Mouse (Mus musculus) liver, adult 2 months (tissue): ENCODE data around the gene Egr4. TPM values are rescaled to one million over a fixed set of nuclear protein-coding genes. Genes with fewer than 3 reads are reported as not detected.
A peak's percentile ranks its signal among the peaks of the same experiment; 100 is the strongest.

ENCODE experiments used
- DNase-seq: peaks from one replicate; pipeline ENCODE4 v3.0.0-alpha.2; 2011; ENCODE audit warnings: low read depth, low spot score; ENCODE audit errors: extremely low read depth
- H3K27ac ChIP-seq: fragments of 200-500 bp; replicated peaks from 2 replicates; pipeline ENCODE4 v1.5.1; 2012; ENCODE audit warnings: low read depth, mild to moderate bottlenecking, control low read depth, inconsistent platforms, low read length; ENCODE audit not compliant: insufficient read depth
- H3K27me3 ChIP-seq: fragments of 200-500 bp; 2 replicates; pipeline ENCODE4 v1.6.1; 2012; ENCODE audit warnings: mild to moderate bottlenecking, moderate library complexity, low read length, inconsistent platforms; ENCODE audit not compliant: control insufficient read depth, insufficient read depth
- H3K36me3 ChIP-seq: fragments of 200-500 bp; 2 replicates; pipeline ENCODE4 v1.6.1; 2012; ENCODE audit warnings: low read length, inconsistent platforms; ENCODE audit not compliant: control insufficient read depth, insufficient read depth
- H3K4me1 ChIP-seq: fragments of 200-500 bp; 2 replicates; pipeline ENCODE4 v1.6.1; 2011; ENCODE audit warnings: low read length; ENCODE audit not compliant: control insufficient read depth, insufficient read depth
- H3K4me3 ChIP-seq: fragments of 200-500 bp; 2 replicates; pipeline ENCODE4 v1.5.1; 2011; ENCODE audit warnings: low read depth, mild to moderate bottlenecking, control low read depth, low read length, moderate library complexity; ENCODE audit not compliant: insufficient read depth
- H3K79me2 ChIP-seq: fragments of 200-500 bp; 2 replicates; pipeline ENCODE4 v1.6.1; 2012; ENCODE audit warnings: inconsistent platforms, mild to moderate bottlenecking, low read length, moderate library complexity; ENCODE audit not compliant: control insufficient read depth, insufficient read depth
- H3K9ac ChIP-seq: fragments of 200-500 bp; 2 replicates; pipeline ENCODE4 v1.6.1; 2012; ENCODE audit warnings: low read depth, mild to moderate bottlenecking, control low read depth, inconsistent platforms, low read length
- CTCF ChIP-seq: fragments of 200-500 bp; IDR thresholded peaks from 2 replicates; pipeline ENCODE4 v1.5.1; 2011; ENCODE audit warnings: low read depth, low read length, control low read depth
- POLR2A ChIP-seq: fragments of 200-500 bp; IDR thresholded peaks from 2 replicates; pipeline ENCODE4 v1.6.1; 2011; ENCODE audit warnings: low read length, control low read depth; ENCODE audit not compliant: insufficient read depth; ENCODE audit errors: extremely low read depth
- WGBS: fragments of 180-500 bp; shearing (Covaris S2); methylation state at CpG from one replicate; pipeline ENCODE4 v1.1.7; 2018; 5-methylcytosine and 5-hydroxymethylcytosine counted together
- polyA plus RNA-seq: library from polyadenylated mRNA; depleted of rRNA; stranded (reverse); fragments of >200 nt; gene quantifications from 2 replicates; pipeline ENCODE4 v1.2.3, GENCODE M21; 2012
- total RNA-seq: library from RNA; depleted of rRNA; stranded (reverse); fragments of >200 nt; gene quantifications from 2 replicates; pipeline ENCODE4 v1.2.3, GENCODE M21; 2014

Egr4 gene
- total and polyA plus RNA-seq, 2 experiments: not detected

GRCm38 (mm10) chr6:85478416-85478815 lies 35.0 kb downstream of the Egr4 start:
- Histone ChIP-seq H3K36me3 (no peaks in the 10 kb centered on the region), H3K4me3 (no peak overlapping the region), H3K79me2 (no peaks in the 10 kb centered on the region), H3K27me3 (peaks cover 2% of the 10 kb centered on the region; the same call in 1 of the 2 replicates), H3K27ac (no peak overlapping the region), H3K9ac (no peak overlapping the region), H3K4me1 (no peaks in the 10 kb centered on the region)
- DNase-seq: no peak
- WGBS: 38% methylated on average over 14 of the region's 14 CpGs
- no peak for TF ChIP-seq CTCF
- TF ChIP-seq POLR2A: no peak

- no peak overlapping the region for H3K9ac ChIP-seq
- no peaks in the 10 kb centered on the region for H3K4me1 ChIP-seq
- no peak overlapping the region for H3K27ac ChIP-seq
- peaks cover 2% of the 10 kb centered on the region; the same call in 1 of the 2 replicates for H3K27me3 ChIP-seq
- 32% methylated on average over 10 of the region's 10 CpGs for WGBS
- H3K36me3 ChIP-seq: no peaks in the 10 kb centered on the region
- no peak overlapping the region for H3K4me3 ChIP-seq
- no peak for DNase-seq
- no peak for TF ChIP-seq POLR2A
- TF ChIP-seq CTCF: peak; percentile 81
- H3K79me2 ChIP-seq: no peaks in the 10 kb centered on the region
Observed at GRCm38 (mm10) chr6:85477366-85477917, 35.9 kb downstream of the Egr4 start.

DNA sequence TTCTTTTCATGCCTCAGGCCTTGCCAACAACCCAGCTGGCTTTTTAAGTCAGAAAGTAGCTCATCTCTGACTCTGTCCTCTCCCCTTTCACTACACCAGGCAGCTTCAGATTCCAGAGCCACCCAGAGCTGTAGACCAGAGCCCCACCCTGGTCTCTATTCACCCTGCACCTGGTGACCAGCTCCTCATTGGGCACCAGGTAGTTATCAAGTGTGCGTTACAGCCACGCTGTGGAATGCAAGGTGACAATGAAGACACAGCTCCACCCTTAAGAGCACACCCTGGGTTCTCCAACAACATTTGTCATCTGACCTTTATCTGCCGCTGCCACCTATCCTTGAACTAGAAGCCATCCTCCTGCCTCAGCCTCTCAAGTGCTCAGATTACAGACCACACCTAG lies 37.8 kb downstream of the Egr4 start:
- H3K9ac ChIP-seq: no peak overlapping the region
- TF ChIP-seq CTCF (no peak), POLR2A (no peak)
- H3K27me3 ChIP-seq: no peaks in the 10 kb centered on the region
- no peak overlapping the region for H3K27ac ChIP-seq
- H3K36me3 ChIP-seq: no peaks in the 10 kb centered on the region
- DNase-seq: no peak
- no peaks in the 10 kb centered on the region for H3K4me1 ChIP-seq
- WGBS: 81% methylated on average over 3 of the region's 3 CpGs
- no peaks in the 10 kb centered on the region for H3K79me2 ChIP-seq
- no peak overlapping the region for H3K4me3 ChIP-seq

DNA sequence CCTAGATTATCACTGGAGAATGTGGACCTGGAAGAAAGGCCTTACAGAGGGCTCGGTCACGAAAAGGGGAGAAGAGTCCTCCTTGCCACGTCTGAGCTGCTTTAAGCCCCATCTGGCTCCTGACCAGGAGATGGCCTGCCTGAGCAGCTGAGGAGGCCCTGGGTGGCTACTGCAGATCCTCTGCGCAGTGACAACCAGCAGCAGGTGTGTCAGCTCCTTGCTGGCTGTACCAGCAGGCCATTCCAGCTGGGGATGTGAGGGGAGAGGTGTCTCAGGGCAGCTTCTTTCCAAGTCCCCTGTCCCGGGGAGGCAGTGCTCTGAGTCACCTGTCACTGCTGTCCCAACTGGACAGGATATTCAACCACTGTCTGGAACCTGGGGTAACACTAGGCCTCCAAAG lies 40.8 kb downstream of the Egr4 start:
- WGBS: 73% methylated on average over 5 of the region's 5 CpGs
- no peaks in the 10 kb centered on the region for H3K79me2 ChIP-seq

GRCm38 (mm10) chr6:85471962-85472361 lies 41.4 kb downstream of the Egr4 start:
- no peaks in the 10 kb centered on the region for H3K79me2 ChIP-seq
- TF ChIP-seq POLR2A (no peak), CTCF (no peak)
- DNase-seq: no peak
- WGBS: 68% methylated on average over 8 of the region's 8 CpGs
- peaks cover 14% of the 10 kb centered on the region; the same call in 1 of the 2 replicates for H3K36me3 ChIP-seq
- no peaks in the 10 kb centered on the region for H3K4me1 ChIP-seq
- H3K9ac ChIP-seq: no peak overlapping the region
- H3K27me3 ChIP-seq: no peaks in the 10 kb centered on the region
- H3K27ac ChIP-seq: no peak overlapping the region
- H3K4me3 ChIP-seq: no peak overlapping the region

More for the DNA sequence above, 40.8 kb downstream of the Egr4 start:
- peaks cover 9% of the 10 kb centered on the region; the same call in 1 of the 2 replicates for H3K36me3 ChIP-seq
- H3K4me3 ChIP-seq: no peak overlapping the region
- no peaks in the 10 kb centered on the region for H3K4me1 ChIP-seq
- no peaks in the 10 kb centered on the region for H3K27me3 ChIP-seq
- no peak for TF ChIP-seq CTCF
- no peak for TF ChIP-seq POLR2A
- H3K9ac ChIP-seq: no peak overlapping the region
- no peak overlapping the region for H3K27ac ChIP-seq
- DNase-seq: no peak

DNA sequence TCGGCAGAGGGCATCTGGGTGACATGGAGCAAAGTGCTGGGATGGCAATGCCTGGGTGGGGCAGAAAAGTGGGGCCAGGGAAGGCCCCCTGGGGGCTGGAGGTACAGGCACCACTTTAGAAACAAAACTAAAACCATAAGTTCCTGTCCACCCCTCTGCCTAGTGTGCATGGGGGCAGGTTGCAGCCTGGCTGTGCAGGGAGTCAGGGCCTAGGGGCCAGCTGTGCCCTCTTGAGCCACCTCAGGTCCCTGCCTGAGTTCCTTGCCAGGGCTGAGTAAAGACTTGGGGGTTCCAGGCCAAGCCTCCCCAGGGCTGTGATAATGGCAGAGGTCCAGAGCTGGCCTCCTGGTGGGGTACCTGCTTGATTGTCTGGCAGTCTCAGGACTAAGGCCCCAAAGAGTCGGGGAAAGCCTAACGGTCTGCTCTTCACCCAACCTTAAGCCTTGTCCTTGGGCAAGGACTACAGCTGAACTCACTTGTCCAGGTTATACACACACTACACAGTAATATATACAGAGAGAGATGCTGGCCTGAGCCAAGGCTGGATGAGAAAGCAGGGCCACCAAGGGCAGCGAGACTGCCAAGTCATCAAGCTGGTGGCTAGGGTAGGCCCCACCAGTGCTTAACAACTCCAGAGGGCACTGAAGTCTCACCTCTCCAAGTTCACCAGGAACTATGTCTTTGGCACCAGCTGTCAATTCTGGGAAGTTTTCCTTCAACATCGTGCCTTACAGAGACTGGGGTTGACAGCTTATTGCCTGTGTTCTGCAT lies 43.5 kb downstream of the Egr4 start:
- WGBS: 71% methylated on average over 5 of the region's 5 CpGs
- no peak for DNase-seq
- Histone ChIP-seq H3K27ac (no peak overlapping the region), H3K4me1 (no peaks in the 10 kb centered on the region), H3K4me3 (no peak overlapping the region), H3K36me3 (peaks cover 33% of the 10 kb centered on the region), H3K79me2 (no peaks in the 10 kb centered on the region), H3K27me3 (no peaks in the 10 kb centered on the region), H3K9ac (no peak overlapping the region)
- no peak for TF ChIP-seq POLR2A
- TF ChIP-seq CTCF: no peak
